Mouse (Mus musculus): ENCODE data around the gene Tmem216.

DNA sequence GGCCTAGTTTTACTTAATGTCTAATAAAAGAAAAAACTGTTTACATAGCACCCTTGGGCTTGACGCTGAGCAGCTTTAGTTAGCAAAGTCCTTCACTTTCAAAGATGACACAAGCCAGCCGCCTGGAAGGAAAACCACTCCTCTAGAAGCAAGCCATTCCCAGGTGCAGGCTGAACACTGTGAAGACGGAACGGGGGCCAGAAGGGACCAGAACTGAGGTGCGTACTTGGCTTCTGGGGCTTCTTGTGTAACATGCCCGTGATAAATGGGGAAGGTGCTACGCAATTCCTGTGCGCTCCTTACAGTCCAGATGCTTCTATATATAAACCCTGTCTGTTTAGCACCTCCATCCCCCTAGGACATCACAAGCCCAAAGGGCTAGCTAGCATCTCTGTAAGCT, 55.5 kb downstream of the Tmem216 start:
- no peak for TF ChIP-seq CTCF (IDR thresholded peaks at IDR 0.05; ENCODE audit: borderline replicate concordance, insufficient read depth, low read length)
- TF ChIP-seq POLR2A (IDR thresholded peaks at IDR 0.05; ENCODE audit: low read depth, low read length): no peak

All from embryonic fibroblast, embryonic 13.5 days (primary cell).